Comparison of ENCODE assay signal across 20 mouse cellular contexts in genomic region chr4:150015436-150015835, GRCm38 (mm10). TPM values are rescaled to one million over a fixed set of nuclear protein-coding genes. Genes with fewer than 3 reads are reported as not detected.
DNase-seq lines count a peak whose midpoint lies in the region; ATAC-seq and TF ChIP-seq lines count a peak whose summit lies in the region.
"Had no signal": no experiment of that assay in that cellular context is flagged by ENCODE, and none has a peak within 500 bp of the region (broad histone marks: within the 10 kb centered on the region; RNA-seq: fewer than 3 reads in every experiment).

No protein-coding gene starts in this region.

- H3K79me2 ChIP-seq in heart, adult 2 months (replicated peaks; ENCODE audit: control insufficient read depth, insufficient read depth, low read length) = no peaks in the 10 kb centered on the region
- no peaks in the 10 kb centered on the region for H3K79me2 ChIP-seq in MEL (ENCODE audit: control insufficient read depth, insufficient read depth, low read length, poor library complexity)

- intact Hi-C loops in heart, adult 2 months (cut with DNase I) = no loop called here

- 57% methylated on average over 7 of the region's 7 CpGs for WGBS in heart, adult 2 months
- WGBS in bone marrow, adult 2 months = 33% methylated on average over 7 of the region's 7 CpGs
- 75% methylated on average over 7 of the region's 7 CpGs for WGBS in midbrain, postnatal 0 days
- WGBS in liver, embryonic 11.5 days = 53% methylated on average over 7 of the region's 7 CpGs

- TF ChIP-seq CTCF in heart, adult 2 months (IDR thresholded peaks at IDR 0.05) = no peak
- TF ChIP-seq CTCF in MEL (IDR thresholded peaks at IDR 0.05 in 2 of 3, conservative IDR thresholded peaks at IDR 0.05 in 1 of 3; ENCODE audit: control insufficient read depth in 1 of 3, insufficient read depth in 1 of 3, low read depth in 2 of 3, low read length in 3 of 3, poor library complexity in 1 of 3, severe bottlenecking in 1 of 3) = no peak
- TF ChIP-seq CTCF in bone marrow, adult 2 months (IDR thresholded peaks at IDR 0.05; ENCODE audit: control insufficient read depth, insufficient read depth, low read length) = no peak
- no peak for TF ChIP-seq CTCF in midbrain, postnatal 0 days (IDR thresholded peaks at IDR 0.05)

- H3K9ac ChIP-seq in heart, adult 2 months (ENCODE audit: low read depth, low read length) = no peak overlapping the region
- H3K9ac ChIP-seq in MEL (ENCODE audit: control insufficient read depth, low read depth, low read length, poor library complexity, severe bottlenecking) = no peak overlapping the region
- no peak overlapping the region for H3K9ac ChIP-seq in midbrain, postnatal 0 days (replicated peaks; ENCODE audit: low read length, poor library complexity, severe bottlenecking)
- no peak overlapping the region for H3K9ac ChIP-seq in liver, embryonic 11.5 days (ENCODE audit: low read depth, low read length)
- H3K9ac ChIP-seq: forebrain, postnatal 0 days; heart, embryonic 12.5 days; limb, embryonic 15.5 days; midbrain, embryonic 13.5 days had no signal

- TF ChIP-seq RAD21 in MEL (IDR thresholded peaks at IDR 0.05; ENCODE audit: low read depth, low read length) = no peak

- H3K27me3 ChIP-seq in heart, adult 2 months (ENCODE audit: control insufficient read depth, insufficient read depth, low read length) = no peaks in the 10 kb centered on the region
- no peaks in the 10 kb centered on the region for H3K27me3 ChIP-seq in MEL (ENCODE audit: control insufficient read depth in 1 of 2, insufficient read depth in 2 of 2, low read length in 2 of 2)
- H3K27me3 ChIP-seq in midbrain, postnatal 0 days (ENCODE audit: insufficient read depth, low read length) = no peaks in the 10 kb centered on the region
- H3K27me3 ChIP-seq in liver, embryonic 11.5 days (replicated peaks; ENCODE audit: control insufficient read depth, insufficient read depth, low read length) = no peaks in the 10 kb centered on the region
- H3K27me3 ChIP-seq: heart, embryonic 12.5 days; limb, embryonic 15.5 days; midbrain, embryonic 13.5 days had no signal

- DNase-seq in heart, adult 11 months = peak; percentile 90
- DNase-seq in heart, adult 2 months = no peak
- DNase-seq in MEL (ENCODE audit: low read depth, low spot score) = peak; percentile 80
- no peak for DNase-seq in midbrain, postnatal 0 days (ENCODE audit: low spot score)
- no peak for DNase-seq in layer of hippocampus, adult 8-10 months (ENCODE audit: low spot score in 2 of 2)
- DNase-seq in liver, embryonic 11.5 days (ENCODE audit: low spot score) = no peak
- DNase-seq: cerebellum, adult 8-10 months; forebrain, postnatal 0 days; heart, postnatal 10 days; kidney, adult 18-20 months; left cerebral cortex, postnatal 4 days; lung, postnatal 4 days had no signal

- no peaks in the 10 kb centered on the region for H3K9me3 ChIP-seq in MEL (replicated peaks; ENCODE audit: insufficient read depth, low read length)
- H3K9me3 ChIP-seq in midbrain, postnatal 0 days (ENCODE audit: low read length) = no peaks in the 10 kb centered on the region
- H3K9me3 ChIP-seq in liver, embryonic 11.5 days (ENCODE audit: control insufficient read depth, low read length) = no peaks in the 10 kb centered on the region
- H3K9me3 ChIP-seq: embryonic facial prominence, embryonic 10.5 days; heart, embryonic 12.5 days; limb, embryonic 15.5 days; midbrain, embryonic 13.5 days had no signal

- peak; percentile 27 for ATAC-seq in megakaryocyte progenitor cell, adult 5-6 weeks (replicated peaks; ENCODE audit: poor library complexity)
- ATAC-seq in midbrain, postnatal 0 days (ENCODE audit: low FRiP score) = no peak
- no peak for ATAC-seq in liver, embryonic 11.5 days (replicated peaks; ENCODE audit: low FRiP score)
- ATAC-seq: activated CD4-positive, CD25-positive, alpha-beta regulatory T cell, adult 4 months; forebrain, postnatal 0 days; midbrain, embryonic 13.5 days had no signal

- no peaks in the 10 kb centered on the region for H3K36me3 ChIP-seq in heart, adult 2 months (ENCODE audit: control insufficient read depth, insufficient read depth, low read length)
- peaks cover 0 to 10% of the 10 kb centered on the region in 2 experiments; a peak in 2 of 4 replicates for H3K36me3 ChIP-seq in MEL (ENCODE audit: control insufficient read depth in 1 of 2, insufficient read depth in 2 of 2, low read length in 2 of 2)
- H3K36me3 ChIP-seq in midbrain, postnatal 0 days (ENCODE audit: insufficient read depth, low read length) = no peaks in the 10 kb centered on the region
- H3K36me3 ChIP-seq in liver, embryonic 11.5 days (ENCODE audit: control insufficient read depth, insufficient read depth, low read length) = no peaks in the 10 kb centered on the region
- H3K36me3 ChIP-seq: embryonic facial prominence, embryonic 10.5 days; heart, embryonic 12.5 days; limb, embryonic 15.5 days; midbrain, embryonic 13.5 days had no signal

- H3K27ac ChIP-seq in heart, adult 2 months = no peak overlapping the region
- no peak overlapping the region for H3K27ac ChIP-seq in MEL (ENCODE audit: control insufficient read depth, low read depth, low read length)
- peak overlapping the region; percentile 35 for H3K27ac ChIP-seq in bone marrow, adult 2 months (ENCODE audit: control insufficient read depth, insufficient read depth, low read depth, low read length, poor library complexity)
- no peak overlapping the region for H3K27ac ChIP-seq in midbrain, postnatal 0 days (ENCODE audit: low read depth, low read length)
- H3K27ac ChIP-seq in liver, embryonic 11.5 days (ENCODE audit: low read depth, low read length) = no peak overlapping the region
- H3K27ac ChIP-seq: embryonic facial prominence, embryonic 10.5 days; kidney, postnatal 0 days; limb, embryonic 15.5 days; midbrain, embryonic 13.5 days had no signal

- H3K4me1 ChIP-seq in heart, adult 2 months (ENCODE audit: control insufficient read depth, insufficient read depth, low read length) = no peaks in the 10 kb centered on the region; the same call in 1 of the 2 replicates
- H3K4me1 ChIP-seq in MEL (ENCODE audit: control insufficient read depth in 1 of 2, insufficient read depth in 2 of 2, low read length in 2 of 2) = peaks cover 12 to 33% of the 10 kb centered on the region in 2 experiments
- peaks cover 8% of the 10 kb centered on the region for H3K4me1 ChIP-seq in bone marrow, adult 2 months (ENCODE audit: control insufficient read depth, insufficient read depth, low read length)
- no peaks in the 10 kb centered on the region for H3K4me1 ChIP-seq in midbrain, postnatal 0 days (ENCODE audit: insufficient read depth, low read length)
- H3K4me1 ChIP-seq in liver, embryonic 11.5 days (replicated peaks; ENCODE audit: control insufficient read depth, insufficient read depth, low read length) = peaks cover 9% of the 10 kb centered on the region
- H3K4me1 ChIP-seq: limb, embryonic 15.5 days; midbrain, embryonic 13.5 days had no signal

- no peak for TF ChIP-seq POLR2A in heart, adult 2 months (IDR thresholded peaks at IDR 0.05; ENCODE audit: insufficient read depth, low read depth, low read length)
- no peak for TF ChIP-seq POLR2A in MEL (IDR thresholded peaks at IDR 0.05; ENCODE audit: control insufficient read depth in 1 of 2, insufficient read depth in 1 of 2, low read depth in 1 of 2, low read length in 2 of 2, poor library complexity in 1 of 2)
- no peak for TF ChIP-seq POLR2A in bone marrow, adult 2 months (IDR thresholded peaks at IDR 0.05; ENCODE audit: borderline replicate concordance, control insufficient read depth, low read depth, low read length)

- TF ChIP-seq EP300 in heart, adult 2 months (IDR thresholded peaks at IDR 0.05; ENCODE audit: insufficient read depth, low read depth, low read length) = no peak
- TF ChIP-seq EP300 in MEL (IDR thresholded peaks at IDR 0.05; ENCODE audit: low read depth in 1 of 2, low read length in 2 of 2) = peak; percentile 52 to 78

- no peak overlapping the region for H3K4me3 ChIP-seq in heart, adult 2 months
- H3K4me3 ChIP-seq in MEL (ENCODE audit: control insufficient read depth in 1 of 2, insufficient read depth in 1 of 2, low read depth in 2 of 2, low read length in 2 of 2) = no peak overlapping the region
- H3K4me3 ChIP-seq in bone marrow, adult 2 months (replicated peaks; ENCODE audit: control insufficient read depth, low read depth, low read length) = no peak overlapping the region
- H3K4me3 ChIP-seq in midbrain, postnatal 0 days (ENCODE audit: low read depth, low read length) = no peak overlapping the region
- no peak overlapping the region for H3K4me3 ChIP-seq in liver, embryonic 11.5 days (ENCODE audit: low read depth, low read length)
- H3K4me3 ChIP-seq: embryonic facial prominence, embryonic 10.5 days; heart, embryonic 12.5 days; limb, embryonic 15.5 days; midbrain, embryonic 13.5 days had no signal

- no peak overlapping the region for H3K4me2 ChIP-seq in midbrain, postnatal 0 days (ENCODE audit: low read depth, low read length, poor library complexity, severe bottlenecking)
- no peak overlapping the region for H3K4me2 ChIP-seq in liver, embryonic 11.5 days
- H3K4me2 ChIP-seq: heart, embryonic 12.5 days; limb, embryonic 15.5 days; midbrain, embryonic 13.5 days had no signal

TF ChIP-seq in MEL, 35 proteins besides CTCF, POLR2A, EP300 and RAD21 (continues in another document):
- TF ChIP-seq ELF1 (IDR thresholded peaks at IDR 0.05; ENCODE audit: low read depth, low read length) = no peak
- TF ChIP-seq ETS1 (IDR thresholded peaks at IDR 0.05; ENCODE audit: low read depth, low read length) = peak; percentile 68; the same call in 1 of the 2 replicates
- peak; percentile 71 for TF ChIP-seq GATA1 (IDR thresholded peaks at IDR 0.05; ENCODE audit: low read depth, low read length)
- no peak for TF ChIP-seq E2F4 (IDR thresholded peaks at IDR 0.05; ENCODE audit: borderline replicate concordance, low read depth, low read length)
- TF ChIP-seq RCOR1 (IDR thresholded peaks at IDR 0.05; ENCODE audit: low read depth, low read length) = peak; percentile 47; the same call in 1 of the 2 replicates
- TF ChIP-seq KAT2A (conservative IDR thresholded peaks at IDR 0.05; ENCODE audit: low read depth, low read length) = no peak
- peak; percentile 45 for TF ChIP-seq TCF12 (IDR thresholded peaks at IDR 0.05; ENCODE audit: low read depth, low read length)

RNA-seq across cellular contexts. Expression of gene H6pd, which starts 6.6 kb away (rescaled TPM):
- 10 to 100 TPM; 39.0 to 44.2 TPM for total RNA-seq in heart, adult 2 months (2021)
- polyA plus RNA-seq in heart, adult 2 months (2012; rRNA removed) = 27.4 and 29.5 TPM in 2 replicates
- 6.9 and 7.8 TPM in 2 replicates for total RNA-seq in MEL (2012; rRNA removed)
- 10 to 100 TPM in 1 of 2 experiments, not detected in 1; 10.8 TPM for polyA plus RNA-seq in MEL (2012; ENCODE audit: insufficient read depth in 1 of 2, insufficient read length in 2 of 2, low read depth in 1 of 2, low replicate concordance in 2 of 2, missing spikeins in 1 of 2)
- polyA plus RNA-seq in bone marrow, adult 2 months (2011; ENCODE audit: insufficient read depth, insufficient read length, low replicate concordance, missing spikeins) = 1.4 and 7.2 TPM in 2 replicates
- 14.6 and 15.5 TPM in 2 replicates for total RNA-seq in megakaryocyte progenitor cell, adult 5-6 weeks (2015)
- total RNA-seq in megakaryocyte progenitor cell, adult 5-6 weeks (2017) = 24.9 and 27.9 TPM in 2 replicates
- 12.6 and 13.6 TPM in 2 replicates for total RNA-seq in midbrain, postnatal 0 days (2014; rRNA removed)
- polyA plus RNA-seq in midbrain, postnatal 0 days (2015; fragmentation: Nextera tagmentation; extraction: Ambion mirVana) = 3.2 and 3.7 TPM in 2 replicates
- 10 to 100 TPM; 11.9 to 14.4 (median 14.1) TPM for total RNA-seq in layer of hippocampus, adult 8-10 months (2022)
- polyA plus RNA-seq in liver, embryonic 11.5 days (2014; fragmentation: Nextera tagmentation; extraction: Ambion mirVana) = 9.4 and 9.8 TPM in 2 replicates

Comparison
In these comparisons a context has a peak if more than half of its experiments do, and no peak if none do; other contexts are left out.
1. DNase-seq: peak in heart, adult 11 months (single experiment) and MEL (single experiment); none in heart, adult 2 months (0 of 2), midbrain, postnatal 0 days (single experiment), layer of hippocampus, adult 8-10 months (0 of 2) and liver, embryonic 11.5 days (single experiment).